Mouse (Mus musculus) monocyte, adult 5-6 weeks (primary cell): ENCODE results near the gene Gm10447. TPM values are rescaled to one million over a fixed set of nuclear protein-coding genes. Genes with fewer than 3 reads are reported as not detected.
"Not testable (repeated sequence)": the region's sequence is repeated elsewhere in the genome, so short reads cannot be mapped to it uniquely, and the experiment has no call there.

Experiments
- ATAC-seq: fragments of 153-309, 156-312 bp; replicated peaks from 2 replicates; pipeline ENCODE4 v1.8.0; 2017; ENCODE audit warnings: mild to moderate bottlenecking; ENCODE audit not compliant: low TSS enrichment, insufficient number of reproducible peaks, severe bottlenecking, poor library complexity, low FRiP score
- total RNA-seq: library from RNA; stranded (forward); fragments of 200-1000, 200-491, 200-594 nt; gene quantifications from 3 replicates; pipeline ENCODE4 v1.2.3, GENCODE M21; 2017

The Gm10447 gene
- total RNA-seq, 1 experiment from 2014 or later = not detected

DNA sequence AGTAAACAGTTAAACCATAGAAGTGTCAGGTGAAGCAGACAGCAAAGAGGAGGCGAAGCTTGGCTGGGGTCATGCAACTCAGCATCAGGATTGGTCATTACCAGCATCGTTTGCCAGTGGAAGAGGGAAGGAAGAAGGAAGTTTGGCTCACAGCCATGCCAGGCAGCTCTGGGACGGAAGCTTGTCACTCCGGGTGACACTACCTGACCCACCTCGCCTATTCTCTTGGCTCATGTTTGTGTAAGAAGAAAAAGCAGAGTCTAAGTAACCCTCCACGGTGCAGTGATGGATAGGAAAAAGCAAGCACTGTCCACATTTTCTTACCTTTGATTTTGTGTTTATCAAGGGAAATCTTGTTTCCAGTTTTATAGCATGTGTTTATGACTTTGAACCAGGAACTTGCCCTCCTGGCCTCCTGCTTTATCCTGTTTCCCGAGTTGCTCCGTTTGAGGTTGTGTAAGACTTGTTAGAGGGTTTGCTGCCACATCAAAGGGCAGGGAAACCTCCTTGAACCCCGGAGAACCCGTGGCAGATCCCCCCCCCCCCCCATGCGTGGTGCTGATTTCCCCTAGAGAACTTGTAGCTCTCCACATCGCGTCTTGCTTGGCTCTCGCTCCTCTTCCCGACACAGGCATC lies 6.7 kb downstream of the Gm10447 start:
- ATAC-seq = no peak

DNA sequence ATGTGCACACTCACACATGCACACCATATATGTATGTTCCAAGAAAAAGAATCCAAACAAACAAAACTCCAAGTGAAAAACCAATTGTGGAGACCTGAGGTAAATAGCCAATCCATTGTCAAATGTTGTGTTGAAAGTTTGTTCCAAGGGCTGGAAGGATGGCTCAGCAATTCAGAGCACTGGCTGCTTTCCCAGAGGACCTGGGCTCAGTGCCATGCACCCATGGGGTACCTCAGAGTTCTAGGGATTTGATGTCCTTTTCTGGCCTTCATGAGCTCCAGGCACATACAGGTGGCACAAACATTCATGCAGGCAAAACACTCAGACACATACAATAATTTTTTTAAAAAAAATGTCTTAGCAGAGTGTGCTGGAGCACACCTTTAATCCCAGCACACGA lies 8.4 kb downstream of the Gm10447 start:
- ATAC-seq = no peak

DNA sequence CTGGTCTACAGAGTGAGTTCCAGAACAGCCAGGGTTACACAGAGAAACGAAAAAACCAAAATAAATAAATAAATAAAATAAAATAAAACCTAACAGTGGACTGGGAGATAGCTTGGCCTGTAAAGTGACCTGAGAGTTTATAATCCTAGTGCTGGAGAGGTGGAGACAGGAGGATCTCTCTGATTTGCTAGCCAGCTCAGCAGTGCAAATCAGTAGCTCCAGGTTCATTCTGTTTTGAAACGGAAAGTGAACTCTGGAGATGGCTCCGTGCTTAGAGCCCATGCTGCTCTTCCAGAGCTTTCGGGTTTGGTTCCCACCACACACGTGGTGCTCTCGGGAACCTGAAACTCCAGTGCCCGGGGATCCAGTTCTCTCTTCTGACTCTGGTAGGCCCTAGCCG lies 8.9 kb downstream of the Gm10447 start:
- ATAC-seq = no peak

DNA sequence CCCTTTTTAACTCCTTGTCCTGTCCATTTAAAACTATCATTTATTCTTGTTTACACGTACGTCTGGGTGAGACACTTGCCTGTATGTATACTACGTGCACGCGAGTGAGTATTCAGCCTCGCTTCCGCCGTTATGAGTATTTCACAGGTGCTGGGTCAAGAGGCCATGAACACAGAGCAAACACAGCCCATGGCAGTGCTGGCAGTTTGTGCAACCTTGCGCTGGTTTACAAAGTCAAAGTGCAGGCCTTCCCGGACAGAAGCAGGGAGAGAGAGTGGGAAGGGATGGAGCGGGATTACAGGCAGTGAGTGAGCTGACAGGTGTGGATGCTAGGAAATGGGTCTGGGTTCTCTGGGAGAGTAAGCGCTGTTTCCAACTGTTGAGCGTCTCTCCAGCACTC lies 10.7 kb downstream of the Gm10447 start:
- no peak for ATAC-seq

DNA sequence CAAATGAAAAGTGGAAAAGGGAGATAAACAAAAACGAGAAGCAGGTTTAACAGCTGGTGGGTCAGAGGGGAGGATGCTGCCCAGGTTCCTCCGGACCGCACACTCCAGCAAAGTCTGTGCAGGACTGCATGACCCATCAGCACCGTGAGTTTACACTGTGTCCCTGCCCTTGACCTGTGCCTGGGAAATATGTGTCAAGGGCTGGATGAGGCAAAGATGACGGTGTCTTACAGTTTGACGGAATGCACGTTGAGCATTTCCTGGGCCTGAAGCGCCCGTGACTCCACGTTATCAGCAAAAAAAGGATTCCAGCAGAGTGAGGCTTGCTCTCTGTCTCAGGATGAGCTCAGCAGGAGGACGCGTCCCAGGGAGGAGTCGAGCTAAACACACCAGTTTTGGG lies 11.3 kb downstream of the Gm10447 start:
- ATAC-seq = no peak

DNA sequence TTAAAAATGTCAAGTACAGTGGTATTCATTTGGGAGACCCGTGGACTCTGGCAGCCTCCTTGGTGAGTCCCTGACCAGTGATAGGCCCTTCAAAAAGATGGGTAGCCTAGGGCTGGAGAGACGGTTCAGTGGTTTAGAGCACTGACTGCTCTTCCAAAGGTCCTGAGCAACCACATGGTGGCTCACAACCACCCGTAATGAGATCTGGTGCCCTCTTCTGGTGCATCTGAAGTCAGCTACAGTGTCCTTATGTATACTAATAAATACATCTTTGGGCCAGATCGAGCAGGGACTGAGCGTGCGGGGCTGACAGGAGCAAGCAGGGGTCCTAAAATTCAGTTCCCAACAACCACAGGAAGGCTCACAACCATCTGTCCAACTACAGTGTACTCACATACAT lies 13.0 kb downstream of the Gm10447 start:
- no peak for ATAC-seq

DNA sequence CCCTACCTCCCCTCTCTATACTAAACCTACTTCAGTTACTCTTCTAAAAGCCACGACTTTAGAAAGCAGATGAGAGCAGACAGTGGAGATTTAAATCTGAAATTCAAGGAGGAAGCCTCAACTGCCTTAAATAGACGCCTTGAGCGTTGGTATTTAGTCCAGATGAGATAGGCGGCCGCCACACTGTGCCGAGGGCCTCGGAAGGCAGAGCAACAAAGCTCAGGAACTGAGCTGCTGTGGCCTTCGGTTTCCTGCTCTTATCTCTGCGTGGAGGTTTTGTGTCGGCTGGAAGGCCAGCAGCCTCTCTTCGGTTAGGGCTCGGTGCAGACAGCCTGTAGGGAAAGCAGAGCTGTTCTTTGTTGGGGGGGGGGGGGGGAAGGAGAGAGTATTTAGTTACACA lies 15.0 kb downstream of the Gm10447 start:
- no peak for ATAC-seq

DNA sequence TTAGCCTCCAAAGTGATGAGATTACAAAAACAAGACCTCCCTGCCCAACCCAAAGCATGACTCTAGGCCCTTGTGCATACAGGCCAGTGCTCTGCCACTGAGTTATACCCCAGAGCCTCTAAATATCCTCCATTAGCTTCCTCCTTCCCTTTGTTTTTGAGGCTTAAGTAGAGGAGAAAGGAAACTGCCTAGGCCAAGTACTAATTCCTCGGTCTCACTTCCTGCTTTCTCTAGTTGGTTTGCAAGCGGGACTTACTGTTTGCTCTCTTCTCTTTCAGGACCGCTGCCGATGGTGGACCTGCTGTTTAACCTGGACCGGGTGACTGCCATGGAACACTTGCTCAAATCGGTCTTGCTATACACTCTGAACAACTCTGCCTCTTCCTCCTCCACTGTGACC lies 20.6 kb downstream of the Gm10447 start:
- ATAC-seq = no peak

DNA sequence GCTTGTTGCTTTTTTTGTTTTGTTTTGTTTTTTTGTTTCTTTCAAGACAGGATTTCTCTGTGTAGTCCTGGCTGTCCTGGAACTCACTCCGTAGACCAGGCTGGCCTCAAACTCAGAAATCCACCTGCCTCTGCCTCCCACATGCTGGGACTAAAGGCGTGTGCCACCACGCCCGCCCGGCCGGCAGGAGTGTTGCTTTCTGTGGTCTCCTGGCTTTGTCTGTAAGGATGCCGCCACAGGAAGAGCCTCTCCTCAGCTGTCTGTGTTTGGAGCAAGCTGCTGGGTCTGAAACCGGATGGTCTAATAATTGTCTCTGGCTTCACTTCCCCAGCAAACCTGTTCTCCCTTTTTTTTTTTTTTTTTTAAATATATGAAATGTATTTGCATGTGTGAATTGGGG lies 21.4 kb downstream of the Gm10447 start:
- no peak for ATAC-seq

DNA sequence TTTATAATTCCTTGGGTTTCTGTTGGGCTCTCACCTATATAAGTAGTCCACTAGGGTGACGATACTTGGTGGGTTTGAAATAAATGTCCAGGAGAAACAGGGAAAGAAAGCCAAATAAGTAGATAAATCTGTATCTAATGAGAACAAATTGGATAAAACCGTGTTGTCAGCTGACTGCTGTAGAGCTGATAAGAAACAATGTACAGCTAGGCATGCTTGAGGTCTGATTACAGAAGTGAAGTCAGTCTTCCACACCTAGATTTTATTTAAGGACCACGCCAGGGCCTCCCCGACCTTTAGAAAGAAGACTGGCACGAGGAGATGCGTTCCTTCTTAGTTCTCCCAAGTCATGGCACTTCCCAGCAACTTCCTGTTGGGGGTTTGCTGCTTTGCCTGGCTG lies 23.9 kb downstream of the Gm10447 start:
- ATAC-seq = no peak

DNA sequence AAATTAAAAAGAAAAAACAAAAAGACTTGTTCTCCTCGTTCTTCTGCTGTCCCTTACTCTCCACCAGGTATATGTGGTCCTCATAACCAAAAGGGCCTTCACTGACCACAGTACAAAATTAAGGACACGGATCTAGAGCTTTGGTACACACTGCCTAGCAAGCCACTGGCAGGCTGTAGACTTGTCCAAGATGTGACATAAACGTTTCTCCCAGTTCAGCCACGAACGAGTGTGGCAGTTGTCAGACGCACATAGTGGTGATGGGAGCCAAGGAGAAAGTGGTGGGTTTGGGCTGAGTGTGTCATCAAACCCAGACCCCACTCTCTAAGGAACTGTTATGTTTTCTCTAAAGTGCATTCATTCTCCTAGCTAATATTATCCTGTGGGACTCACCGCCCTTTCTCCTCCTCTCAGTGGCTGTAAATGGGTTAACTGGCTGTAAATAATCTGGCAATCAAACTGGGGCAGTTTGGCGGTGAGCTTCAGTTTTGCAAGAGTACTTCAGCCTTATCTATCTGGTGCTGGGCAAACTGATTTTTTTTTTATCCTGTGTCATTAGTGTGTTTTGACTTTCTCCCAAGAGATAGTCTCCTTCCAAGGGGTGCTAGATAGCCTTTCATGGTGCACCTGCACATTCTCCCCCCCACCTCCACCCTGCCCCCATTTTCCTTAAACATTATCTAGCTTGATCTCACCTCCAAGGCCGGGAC lies 25.4 kb downstream of the Gm10447 start:
- ATAC-seq = no peak

DNA sequence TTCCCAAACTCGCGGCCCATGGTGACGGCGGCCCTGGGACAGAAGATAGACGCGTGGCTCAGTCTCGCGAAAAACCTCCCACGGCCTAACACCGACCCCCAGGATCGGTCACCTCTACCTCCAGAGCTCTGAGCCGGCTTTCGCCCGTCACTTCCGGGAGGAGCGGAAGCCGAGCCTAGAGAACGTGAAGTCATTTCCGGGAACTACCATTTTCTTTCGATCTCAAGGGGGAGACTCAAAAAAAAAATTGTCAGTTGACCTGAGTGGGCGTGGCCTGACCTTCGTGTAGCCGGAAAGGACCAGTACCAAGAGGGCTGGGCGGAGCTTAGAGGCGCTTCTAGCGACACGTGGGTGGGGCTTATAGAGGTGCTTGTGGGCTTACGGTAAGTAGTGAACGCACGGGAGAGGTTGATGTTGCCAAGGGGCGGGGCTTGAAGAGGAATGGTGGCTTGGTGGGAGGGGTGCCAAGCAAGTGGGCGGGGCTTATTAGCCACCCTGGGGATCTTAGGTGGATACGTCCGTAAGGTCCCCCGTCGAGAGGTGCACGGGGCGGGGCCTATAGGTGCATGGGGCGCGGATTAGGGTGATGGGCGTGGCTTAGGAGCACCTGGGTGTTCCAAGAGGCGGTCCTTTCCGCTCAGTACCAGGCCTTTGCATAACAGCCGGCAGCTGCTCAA lies 26.1 kb downstream of the Gm10447 start, which contains the start of the genes Uqcrq and Gdf9:
Gene Uqcrq, minus strand, starts transcription at position 162 of the 677 bp plus-strand sequence.
Gene Gdf9, plus strand, starts transcription at position 354 of the 677 bp plus-strand sequence.
- peak; percentile 93 for ATAC-seq

DNA sequence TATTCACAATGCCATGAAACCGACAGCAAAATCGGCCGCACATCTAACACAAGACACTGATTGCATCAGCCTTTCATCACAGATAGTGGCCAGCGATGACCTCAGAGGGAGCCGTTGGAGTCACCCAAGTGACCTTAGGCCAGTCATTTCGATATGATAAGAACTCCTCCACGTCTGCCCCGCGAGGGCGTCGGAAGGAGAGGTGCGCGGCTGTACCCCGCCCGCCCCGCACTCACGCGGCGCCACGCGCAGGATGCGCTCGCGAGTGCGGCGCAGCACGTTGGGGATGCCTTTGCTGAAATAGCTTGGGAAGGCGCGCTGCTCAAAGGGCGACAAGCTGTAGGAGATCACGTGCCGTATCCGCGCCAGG lies 26.6 kb downstream of the Gm10447 start:
- ATAC-seq = peak; percentile 4; the same call in 1 of the 2 replicates

DNA sequence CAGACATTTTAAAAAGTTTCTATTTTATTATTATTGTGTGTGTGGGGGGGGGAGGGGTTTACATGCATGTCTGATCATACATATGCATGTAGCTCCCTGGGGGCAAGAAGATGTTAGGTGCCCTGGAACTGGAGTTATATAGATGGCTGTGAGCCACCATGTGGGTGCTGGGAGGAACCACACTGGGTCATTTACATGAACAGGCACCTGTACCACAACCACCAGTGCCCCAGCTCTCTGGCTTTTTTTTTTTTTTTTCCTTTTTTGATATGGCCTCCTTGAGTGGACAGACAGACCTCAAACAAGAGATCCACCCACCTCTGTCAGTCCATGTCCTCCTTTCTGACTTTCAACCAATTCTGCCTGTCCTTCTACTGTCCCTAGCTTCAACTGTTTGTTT lies 27.7 kb downstream of the Gm10447 start:
- ATAC-seq = no peak

DNA sequence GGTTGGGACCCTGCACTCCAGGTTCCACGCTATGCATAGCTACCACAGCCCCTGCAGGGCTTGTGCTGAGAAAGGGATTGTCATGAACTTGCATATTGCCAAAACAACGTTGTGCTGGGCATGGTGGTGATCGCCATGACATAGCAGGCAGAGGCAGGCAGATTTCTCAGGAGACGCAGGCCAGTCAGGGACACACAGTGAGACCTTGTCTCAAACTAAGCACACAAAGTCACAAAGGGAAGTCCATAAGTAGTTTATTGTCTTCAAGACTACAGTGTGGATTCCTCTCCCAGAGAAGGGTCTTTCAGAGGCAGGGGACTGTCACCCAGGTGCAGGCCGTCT lies 28.2 kb downstream of the Gm10447 start:
- no peak for ATAC-seq

DNA sequence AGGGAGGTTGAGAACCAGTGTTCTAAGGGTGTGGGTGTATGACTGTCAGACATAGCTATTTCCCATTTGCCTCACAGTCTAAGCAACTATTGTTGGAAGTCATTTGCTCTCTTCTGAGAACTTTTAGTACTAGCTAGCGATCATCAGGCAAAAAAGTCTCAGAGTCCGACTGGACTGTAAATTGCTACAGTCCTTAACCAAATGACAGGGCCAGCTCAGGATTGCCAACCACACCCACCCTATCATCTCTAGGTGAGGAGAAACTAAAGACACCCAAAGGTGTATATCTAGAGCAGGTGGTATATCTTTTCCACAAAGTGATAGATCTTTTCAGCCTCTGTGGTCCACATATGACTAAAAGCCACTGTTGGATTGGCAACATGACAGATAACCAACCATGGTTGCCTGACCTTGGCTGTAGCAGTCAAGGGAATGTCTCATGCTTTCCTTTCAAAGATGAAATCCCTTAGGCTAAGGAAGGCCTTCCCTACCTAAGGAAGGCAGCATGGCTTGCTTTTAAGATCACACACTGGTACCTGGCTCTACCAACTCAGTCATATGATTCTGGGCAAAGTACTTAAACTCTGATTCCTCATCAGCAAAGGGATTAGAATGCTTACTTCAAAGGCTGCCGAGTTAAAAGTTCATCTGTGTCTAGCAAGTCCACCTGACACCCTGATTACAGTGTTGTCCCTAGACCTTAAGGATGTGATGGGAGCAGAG lies 28.8 kb downstream of the Gm10447 start:
- no peak for ATAC-seq

DNA sequence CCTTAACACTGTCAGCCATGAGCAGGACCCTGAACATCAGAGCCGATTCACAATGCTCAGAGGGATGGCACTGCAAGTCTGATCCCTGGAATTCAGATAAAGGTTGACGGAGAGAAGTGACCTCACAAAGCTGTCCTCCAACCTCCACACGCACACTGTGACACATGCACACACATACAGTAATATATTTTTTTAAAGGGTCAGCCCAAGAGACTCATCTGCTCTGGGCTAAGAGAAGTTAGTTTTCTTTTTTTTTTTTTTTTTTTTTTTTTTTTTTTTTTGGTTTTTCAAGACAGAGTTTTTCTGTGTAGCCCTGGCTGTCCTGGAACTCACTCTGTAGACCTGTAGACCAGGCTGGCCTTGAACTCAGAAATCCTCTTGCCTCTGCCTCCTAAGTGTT lies 30.0 kb downstream of the Gm10447 start:
- not testable (repeated sequence) for ATAC-seq

DNA sequence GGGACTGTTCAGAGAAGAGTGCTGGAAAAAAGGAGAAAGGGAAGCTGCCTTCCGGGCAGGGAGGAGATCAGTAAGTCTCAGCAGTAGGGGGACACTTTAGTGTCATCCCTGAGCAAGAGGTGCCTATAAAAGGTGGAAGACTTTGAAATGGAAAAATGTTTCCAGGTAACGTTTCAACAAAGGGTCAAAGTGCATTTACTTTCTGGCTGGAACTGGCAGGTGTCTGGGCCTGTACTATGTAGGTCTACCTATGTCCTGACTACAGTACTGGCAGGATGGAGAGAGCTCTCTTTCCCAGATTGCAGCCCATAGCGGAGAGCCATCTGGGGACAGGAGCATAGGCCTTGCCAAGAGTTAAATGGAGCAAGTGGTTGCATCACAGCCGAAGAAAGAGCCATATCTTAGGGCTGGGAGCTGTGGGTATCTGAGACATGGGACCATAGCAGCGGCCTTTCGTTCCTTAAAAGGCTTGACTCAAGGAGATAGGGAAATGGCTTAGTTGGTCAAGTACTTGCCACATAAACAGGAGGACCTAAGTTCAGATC lies 31.1 kb downstream of the Gm10447 start:
- no peak for ATAC-seq

DNA sequence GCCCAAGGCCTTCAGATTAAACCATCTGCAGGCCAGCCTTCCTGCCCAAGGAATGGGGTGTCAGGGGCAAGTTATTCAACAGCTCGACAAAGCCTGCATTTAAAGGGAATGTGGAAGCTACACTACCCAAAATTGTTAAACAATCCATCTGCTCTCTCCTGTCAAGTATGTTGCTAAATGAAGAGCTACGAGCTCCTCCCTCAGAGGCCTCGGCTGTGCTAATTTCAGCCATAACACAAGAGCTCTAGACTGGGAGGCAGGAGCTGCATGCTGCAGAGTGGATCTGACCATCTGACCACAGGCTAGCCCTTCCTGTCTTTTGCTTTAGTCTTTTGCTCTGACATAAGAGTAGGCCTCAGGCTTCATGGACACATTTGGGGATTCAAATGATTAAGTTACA lies 31.7 kb downstream of the Gm10447 start:
- ATAC-seq = no peak
